Mouse (Mus musculus): ENCODE results near the gene Lrrc10b.

The Lrrc10b gene

GRCm38 (mm10) chr19:10457484-10457800, 169 bp upstream of the Lrrc10b start:
- ChIA-PET CTCF (interaction anchor here (0.6 to 2.1 kb wide), 30 partner anchors 8 to 522 kb away, joined by 3 to 15 read pairs (median 4); partner anchors contain the start of genes Ppp1r32 (in 2 of the 4) and Ccdc86 (in 1 of the 4)), POLR2A (interaction anchor here in 3 of 4 experiments (0.5 to 2.8 kb wide), 31 partner anchors 8 to 1491 kb away, joined by 3 to 15 read pairs (median 4); partner anchors contain the start of genes Sdhaf2 (in 3 of the 3), Cpsf7 (in 2 of the 3), Fen1 (in 2 of the 3) and Tmem258 (in 2 of the 3))

DNA sequence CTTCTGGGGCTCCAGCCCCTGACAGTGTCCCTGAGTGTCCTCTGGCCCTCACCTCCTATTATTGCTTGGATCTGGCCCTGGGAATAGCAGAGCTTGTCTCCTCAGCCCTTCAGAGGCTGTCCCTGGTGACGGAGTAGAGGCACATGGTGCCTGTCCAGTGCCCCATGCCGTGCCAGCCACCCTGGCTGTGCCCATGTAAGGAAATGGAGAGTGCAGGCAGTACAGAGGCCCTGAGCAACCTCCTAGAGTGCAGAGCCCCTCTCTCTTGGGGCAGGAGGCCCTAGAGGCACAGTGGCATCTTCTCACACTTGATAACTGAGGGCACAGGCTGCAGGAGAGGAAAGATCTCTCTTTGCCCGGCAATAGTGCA, 1.9 kb downstream of the Lrrc10b start:
- CTCF ChIA-PET, result interaction anchor here in 3 of 4 experiments (0.6 to 1.0 kb wide), 4 partner anchors 11 to 155 kb away, joined by 3 read pairs; no protein-coding TSS in a partner anchor

GRCm38 (mm10) chr19:10454718-10455436, 2.4 kb downstream of the Lrrc10b start:
- ChIA-PET POLR2A (interaction anchor here in 2 of 4 experiments (0.7 to 1.3 kb wide), 2 partner anchors 30 to 457 kb away, joined by 3 to 4 read pairs; no protein-coding TSS in a partner anchor), CTCF (interaction anchor here in 3 of 4 experiments (0.6 to 1.0 kb wide), 5 partner anchors 10 to 1699 kb away, joined by 3 read pairs; no protein-coding TSS in a partner anchor)

More for the DNA sequence above, 1.9 kb downstream of the Lrrc10b start:
- POLR2A ChIA-PET, result interaction anchor here in 2 of 4 experiments (0.7 to 1.3 kb wide), 2 partner anchors 29 to 457 kb away, joined by 3 to 4 read pairs; no protein-coding TSS in a partner anchor

GRCm38 (mm10) chr19:10449708-10450107, 7.6 kb downstream of the Lrrc10b start:
- CTCF ChIA-PET, result interaction anchor here (0.5 to 5.5 kb wide), 54 partner anchors 8 to 542 kb away, joined by 3 to 57 read pairs (median 4); partner anchors contain the start of genes Ppp1r32 (in 3 of the 4), Cpsf7 (in 1 of the 4) and Lrrc10b (in 1 of the 4)
- POLR2A ChIA-PET, result interaction anchor here in 2 of 4 experiments (0.6 to 1.6 kb wide), 6 partner anchors 34 to 74 kb away, joined by 3 to 8 read pairs (median 4); partner anchors contain the start of gene Ppp1r32 (in 1 of the 2)

- ChIA-PET POLR2A (interaction anchor here in 2 of 4 experiments (0.6 to 1.6 kb wide), 7 partner anchors 13 to 74 kb away, joined by 3 to 8 read pairs (median 3); partner anchors contain the start of gene Ppp1r32 (in 1 of the 2)), CTCF (interaction anchor here (0.5 to 5.5 kb wide), 49 partner anchors 9 to 542 kb away, joined by 3 to 57 read pairs (median 4); partner anchors contain the start of genes Ppp1r32 (in 2 of the 4), Cpsf7 (in 1 of the 4) and Lrrc10b (in 1 of the 4))
Measured at GRCm38 (mm10) chr19:10449190-10449589, 8.1 kb downstream of the Lrrc10b start.

DNA sequence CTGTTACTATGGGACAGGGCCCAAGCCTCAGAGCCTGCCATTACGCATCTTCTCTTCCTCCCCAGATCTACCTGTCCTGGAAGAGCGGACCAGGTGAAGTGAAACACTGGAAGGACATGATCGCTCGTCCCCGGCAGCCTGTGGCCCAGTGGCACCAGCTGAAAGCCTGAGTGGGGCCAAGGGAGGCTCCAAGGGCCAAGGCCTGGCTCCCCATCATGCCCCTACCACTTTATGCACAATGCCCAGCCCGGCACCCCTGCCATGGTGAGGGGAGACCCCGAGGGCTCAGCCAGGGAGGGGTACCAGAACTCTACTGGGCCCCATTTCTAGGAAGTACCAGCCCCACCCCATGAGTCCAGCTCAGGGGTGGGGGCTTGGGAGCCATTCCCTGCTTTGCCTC, 9.0 kb downstream of the Lrrc10b start:
- ChIA-PET CTCF (interaction anchor here in 3 of 4 experiments (0.7 to 5.5 kb wide), 7 partner anchors 12 to 190 kb away, joined by 3 to 57 read pairs (median 6); no protein-coding TSS in a partner anchor), POLR2A (interaction anchor here in 2 of 4 experiments (0.6 to 1.0 kb wide), 3 partner anchors 12 to 60 kb away, joined by 3 read pairs; no protein-coding TSS in a partner anchor)

DNA sequence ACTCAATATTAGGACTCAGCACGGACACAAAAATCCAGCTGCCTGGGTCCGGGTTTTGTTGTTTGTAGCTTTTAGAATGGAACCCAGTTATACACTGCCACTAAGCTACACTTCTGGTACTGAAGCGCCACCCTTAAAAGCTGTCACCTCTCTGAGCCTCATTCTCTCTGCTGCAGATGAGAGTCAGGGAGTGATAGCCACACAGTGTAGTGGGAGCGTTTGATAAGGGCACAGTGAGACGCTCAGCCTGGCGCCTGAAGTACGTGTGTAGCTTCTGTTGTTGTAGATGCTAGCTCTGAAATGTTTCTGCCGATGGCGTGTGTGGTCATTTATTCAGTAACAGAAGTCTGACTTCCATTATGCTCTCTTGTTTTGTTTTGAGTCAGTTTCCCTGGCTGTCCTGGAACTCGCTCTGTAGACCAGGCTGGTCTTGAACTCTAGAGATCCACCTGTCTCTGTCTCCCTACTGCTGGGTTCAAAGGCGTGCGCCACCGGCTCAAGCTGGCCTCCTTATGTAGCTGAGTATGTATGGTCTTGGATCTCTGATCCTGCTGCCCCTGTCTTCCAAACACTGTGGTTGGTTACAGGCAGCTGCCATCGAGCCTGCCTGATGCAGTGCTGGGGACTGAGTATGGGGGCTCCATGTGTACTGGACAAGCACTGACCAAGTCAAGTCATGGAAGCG, 12.4 kb downstream of the Lrrc10b start:
- POLR2A ChIA-PET, result interaction anchor here in 2 of 4 experiments (0.8 to 1.9 kb wide), 3 partner anchors 8 to 14 kb away, joined by 3 to 5 read pairs (median 4); no protein-coding TSS in a partner anchor
- CTCF ChIA-PET, result interaction anchor here (0.5 to 3.0 kb wide), 10 partner anchors 9 to 103 kb away, joined by 3 to 11 read pairs (median 4); no protein-coding TSS in a partner anchor

- CTCF ChIA-PET, result interaction anchor here in 2 of 4 experiments (1.1 to 1.8 kb wide), 3 partner anchors 15 to 106 kb away, joined by 3 to 5 read pairs (median 4); no protein-coding TSS in a partner anchor
- POLR2A ChIA-PET, result interaction anchor here in 1 of 4 experiments (0.6 kb wide), 1 partner anchor 260 kb away, joined by 3 read pairs; no protein-coding TSS in a partner anchor
Measured at GRCm38 (mm10) chr19:10437521-10437920, 19.8 kb downstream of the Lrrc10b start.

DNA sequence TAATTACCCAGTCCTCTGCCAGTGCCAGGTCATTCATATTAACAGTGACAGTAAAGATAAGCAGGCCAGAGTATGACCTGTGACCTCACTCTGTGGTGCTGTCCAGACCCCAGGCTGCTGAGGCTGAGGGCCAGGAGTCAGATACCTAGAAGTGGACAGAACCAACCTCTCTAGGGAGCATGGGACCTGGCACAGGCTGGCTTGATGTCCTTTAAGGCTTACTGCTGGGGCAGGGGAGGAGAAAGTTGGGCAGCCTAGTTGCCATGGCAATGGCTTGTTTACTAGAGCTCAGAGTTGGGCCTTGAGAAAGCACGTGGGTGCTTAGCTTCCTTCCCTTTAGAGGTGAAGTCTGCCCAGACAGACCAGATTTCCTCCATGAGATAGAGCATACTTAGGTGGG, 20.5 kb downstream of the Lrrc10b start:
- ChIA-PET POLR2A (interaction anchor here in 1 of 4 experiments (1.5 kb wide), 1 partner anchor 16 kb away, joined by 3 read pairs; no protein-coding TSS in a partner anchor), CTCF (interaction anchor here in 2 of 4 experiments (1.2 to 3.2 kb wide), 6 partner anchors 51 to 102 kb away, joined by 3 to 25 read pairs (median 4); no protein-coding TSS in a partner anchor)

GRCm38 (mm10) chr19:10435908-10436307, 21.4 kb downstream of the Lrrc10b start:
- POLR2A ChIA-PET, result interaction anchor here in 2 of 4 experiments (0.5 to 1.5 kb wide), 7 partner anchors 9 to 177 kb away, joined by 3 to 4 read pairs (median 3); partner anchors contain the start of gene Lrrc10b (in 1 of the 2)
- CTCF ChIA-PET, result interaction anchor here (0.6 to 3.2 kb wide), 59 partner anchors 9 to 195 kb away, joined by 3 to 25 read pairs (median 4); partner anchors contain the start of genes Lrrc10b (in 2 of the 4), Cpsf7 (in 1 of the 4), Ppp1r32 (in 1 of the 4) and Syt7 (in 1 of the 4)

DNA sequence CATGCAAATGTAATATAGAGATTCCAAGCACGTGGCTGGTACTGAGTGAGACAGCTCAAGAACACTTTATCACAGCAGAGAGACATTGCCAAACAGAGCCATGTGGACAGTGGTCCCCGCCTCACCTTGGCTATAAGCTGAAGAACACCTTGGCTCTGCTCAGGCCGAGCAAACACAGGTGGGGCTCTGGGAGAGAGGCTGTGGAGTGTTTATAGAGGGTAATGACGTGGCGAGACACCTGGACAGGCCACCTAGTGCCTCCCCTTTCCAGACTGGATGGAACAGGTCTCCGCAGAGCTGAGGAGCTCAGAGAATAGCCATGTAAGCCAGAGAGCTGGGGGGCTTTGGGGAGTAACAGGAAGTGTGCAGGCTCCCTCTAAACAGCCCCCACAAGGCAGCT, 22.3 kb downstream of the Lrrc10b start:
- ChIA-PET CTCF (interaction anchor here (0.5 to 3.2 kb wide), 16 partner anchors 10 to 362 kb away, joined by 3 to 25 read pairs (median 4); partner anchors contain the start of gene Lrrc10b (in 2 of the 4)), POLR2A (interaction anchor here in 3 of 4 experiments (0.5 to 1.3 kb wide), 5 partner anchors 15 to 133 kb away, joined by 3 to 4 read pairs (median 3); no protein-coding TSS in a partner anchor)

DNA sequence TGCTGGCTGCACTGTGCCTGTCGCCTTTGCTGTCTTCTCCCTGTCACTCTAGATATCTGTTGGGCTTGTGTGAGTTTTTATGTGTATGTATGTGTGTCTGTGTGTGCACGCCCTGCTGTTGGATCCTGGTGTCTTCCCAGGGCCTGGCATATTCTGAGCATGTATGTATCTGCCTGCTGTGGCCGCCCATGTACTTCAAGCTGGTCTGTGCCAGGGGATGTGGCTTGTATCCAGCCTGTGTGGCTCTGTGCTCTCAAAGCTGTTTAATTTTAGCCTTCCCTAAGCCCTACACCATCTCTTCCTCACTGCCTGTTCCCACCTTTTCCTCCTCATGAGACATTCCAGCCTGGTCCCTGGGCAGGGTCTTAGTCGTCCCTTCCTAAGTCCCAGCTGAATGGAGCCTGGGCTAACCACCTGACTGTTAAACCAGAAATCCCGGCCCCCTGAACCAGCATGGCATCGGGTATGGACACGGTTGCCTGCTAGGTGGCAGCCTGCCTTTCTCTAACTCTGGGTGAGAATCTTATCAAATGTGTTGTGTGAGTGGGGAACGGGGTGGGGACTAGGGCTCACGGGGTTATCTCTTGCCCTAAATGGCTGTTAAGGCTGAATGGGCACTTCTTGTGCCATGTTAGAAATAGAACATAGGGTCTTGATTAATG, 23.3 kb downstream of the Lrrc10b start:
- ChIA-PET CTCF (interaction anchor here (0.6 to 3.2 kb wide), 10 partner anchors 10 to 175 kb away, joined by 3 to 25 read pairs (median 3); partner anchors contain the start of gene Lrrc10b (in 1 of the 4)), POLR2A (interaction anchor here (0.5 to 1.3 kb wide), 6 partner anchors 14 to 134 kb away, joined by 3 to 4 read pairs (median 3); no protein-coding TSS in a partner anchor)

DNA sequence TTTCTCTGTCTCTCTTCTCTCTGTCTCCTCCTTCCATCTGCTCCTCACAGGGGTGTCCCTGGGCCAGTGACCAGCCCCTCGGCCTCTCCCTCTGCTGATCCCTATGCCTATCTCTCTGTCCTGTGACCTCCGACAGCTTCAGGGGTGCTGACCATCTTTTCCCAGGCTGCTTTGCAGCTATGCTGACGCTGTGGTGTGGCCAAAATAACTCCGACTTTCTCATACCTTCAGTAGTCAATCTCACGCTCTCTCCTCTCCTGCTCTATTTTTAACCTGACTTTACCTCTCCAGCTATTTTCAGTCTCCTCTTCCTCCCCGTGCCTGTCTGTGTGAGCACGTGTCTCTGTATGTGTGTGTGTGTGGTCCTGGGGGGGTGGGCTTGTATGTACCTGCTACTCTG, 24.0 kb downstream of the Lrrc10b start:
- CTCF ChIA-PET, result interaction anchor here in 1 of 4 experiments (0.9 to 1.1 kb wide), 2 partner anchors 11 to 16 kb away, joined by 3 read pairs; no protein-coding TSS in a partner anchor
- POLR2A ChIA-PET, result interaction anchor here in 1 of 4 experiments (0.8 kb wide), 1 partner anchor 22 kb away, joined by 3 read pairs; no protein-coding TSS in a partner anchor

- ChIA-PET CTCF (interaction anchor here in 3 of 4 experiments (0.5 to 1.6 kb wide), 3 partner anchors 18 to 91 kb away, joined by 3 to 6 read pairs (median 5); no protein-coding TSS in a partner anchor), POLR2A (interaction anchor here in 2 of 4 experiments (1.3 to 1.8 kb wide), 2 partner anchors 18 to 25 kb away, joined by 3 to 4 read pairs; partner anchors contain the start of gene Lrrc10b (in 1 of the 2))
Measured at GRCm38 (mm10) chr19:10431841-10432240, 25.4 kb downstream of the Lrrc10b start.

DNA sequence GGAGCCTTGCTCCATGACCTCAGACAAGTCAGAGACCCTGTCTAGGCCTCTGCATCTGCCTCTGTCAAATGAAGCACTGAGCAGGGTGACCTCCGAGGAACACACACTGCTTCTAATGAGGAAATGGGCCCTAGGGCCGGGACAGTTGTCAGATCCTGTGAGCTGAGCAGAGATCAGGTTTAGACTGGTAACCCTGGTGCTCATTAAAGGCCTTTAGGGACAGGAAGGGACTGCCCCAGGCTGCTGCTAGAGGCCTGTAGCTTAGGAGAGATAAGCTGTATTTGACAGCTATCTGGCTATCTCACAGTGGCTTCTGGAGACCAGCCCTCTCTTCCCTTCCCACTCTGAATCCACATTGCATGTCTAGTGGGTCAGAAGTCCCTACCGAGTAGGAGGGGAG, 25.9 kb downstream of the Lrrc10b start:
- ChIA-PET CTCF (interaction anchor here in 2 of 4 experiments (1.5 to 1.6 kb wide), 2 partner anchors 18 to 90 kb away, joined by 3 to 6 read pairs; no protein-coding TSS in a partner anchor), POLR2A (interaction anchor here in 2 of 4 experiments (1.3 to 1.8 kb wide), 2 partner anchors 17 to 26 kb away, joined by 3 to 4 read pairs; partner anchors contain the start of gene Lrrc10b (in 1 of the 2))

DNA sequence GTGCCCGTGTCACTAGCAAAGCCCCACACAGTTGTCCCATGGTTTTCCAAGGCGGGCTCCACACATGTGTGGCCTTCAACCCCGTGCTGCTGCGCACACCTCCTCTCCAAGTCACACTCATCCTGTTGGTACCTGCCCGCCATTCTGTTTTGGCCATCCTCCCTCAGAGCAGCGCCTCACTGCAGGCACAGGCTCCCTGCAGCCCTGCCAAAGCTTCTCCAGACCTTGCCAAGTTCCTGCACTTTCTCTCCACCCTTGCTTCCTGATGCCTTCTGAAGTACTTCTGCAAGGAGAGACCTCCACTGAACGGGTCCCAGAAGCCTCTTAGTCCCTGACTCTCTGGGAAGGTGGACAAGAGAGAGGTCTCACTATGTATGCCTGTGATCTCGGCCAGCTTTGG, 27.9 kb downstream of the Lrrc10b start:
- CTCF ChIA-PET, result interaction anchor here in 2 of 4 experiments (0.6 to 0.8 kb wide), 2 partner anchors 73 to 417 kb away, joined by 3 to 4 read pairs; no protein-coding TSS in a partner anchor
- POLR2A ChIA-PET, result interaction anchor here in 1 of 4 experiments (0.8 kb wide), 1 partner anchor 30 kb away, joined by 3 read pairs; no protein-coding TSS in a partner anchor

Data from embryonic stem cell, embryonic (primary cell).